Mouse (Mus musculus): ENCODE results near the gene 9230112D13Rik.

DNA sequence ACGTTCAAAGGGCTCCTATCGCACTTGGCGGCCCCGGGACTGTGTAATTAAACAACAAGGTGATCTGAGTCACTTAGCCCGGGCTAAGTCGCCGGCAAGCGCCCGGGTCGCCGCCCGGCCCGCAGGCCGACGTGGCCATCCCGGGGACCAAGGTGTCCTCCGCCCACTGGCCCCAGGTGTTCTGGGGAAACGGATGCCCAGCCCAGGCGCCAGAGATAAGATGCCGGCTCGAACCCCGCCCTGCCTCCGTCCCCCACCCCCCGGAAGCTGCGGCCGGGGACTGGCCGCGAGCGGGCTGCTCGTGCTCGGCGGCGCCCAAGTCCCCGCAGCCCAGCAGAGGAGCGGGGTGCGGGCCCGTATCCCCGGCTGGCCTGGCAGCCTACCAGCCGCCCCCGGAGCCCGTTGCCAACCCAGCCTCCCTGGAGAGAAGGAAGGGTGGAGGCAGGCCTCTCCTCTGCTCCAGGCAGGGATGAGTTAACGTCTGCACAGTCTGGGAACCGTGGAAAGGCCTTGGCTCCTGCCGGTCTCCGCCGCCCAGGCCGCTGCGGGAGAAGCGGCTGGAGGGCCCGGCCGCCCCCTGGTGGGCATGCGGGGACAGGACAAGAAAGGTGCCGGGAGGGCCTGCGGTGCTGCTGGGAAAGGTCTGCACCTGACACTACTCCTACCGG is 26.5 kb upstream of the 9230112D13Rik start:
- TF ChIP-seq POLR2A (IDR thresholded peaks at IDR 0.05; ENCODE audit: low read depth, low read length) (peak; percentile 48; the same call in 1 of the 2 replicates), GABPA (IDR thresholded peaks at IDR 0.05; ENCODE audit: insufficient replicate concordance, low read depth, low read length) (no peak), ZC3H11A (IDR thresholded peaks at IDR 0.05; ENCODE audit: low read depth, low read length) (peak; percentile 80), POLR2AphosphoS2 (IDR thresholded peaks at IDR 0.05; ENCODE audit: low read depth, low read length) (no peak), CTCF (conservative IDR thresholded peaks at IDR 0.05 in 1 of 2, IDR thresholded peaks at IDR 0.05 in 1 of 2; ENCODE audit: low read depth in 2 of 2, low read length in 2 of 2) (peak; percentile 43 to 96; a peak in 3 of 4 replicates), MAFK (IDR thresholded peaks at IDR 0.05; ENCODE audit: insufficient replicate concordance, low read length) (no peak), EP300 (IDR thresholded peaks at IDR 0.05; ENCODE audit: low read length) (no peak), USF1 (IDR thresholded peaks at IDR 0.05; ENCODE audit: low read depth, low read length) (no peak), CHD1 (IDR thresholded peaks at IDR 0.05; ENCODE audit: low read depth, low read length) (no peak; the same call in 1 of the 2 replicates)
